Mouse (Mus musculus): ENCODE measurements around the gene Cdon. TPM values are rescaled to one million over a fixed set of nuclear protein-coding genes. Genes with fewer than 3 reads are reported as not detected.

Gene Cdon
- total RNA-seq, 2 experiments from 2014 or later: 13.0 to 14.1 TPM

DNA sequence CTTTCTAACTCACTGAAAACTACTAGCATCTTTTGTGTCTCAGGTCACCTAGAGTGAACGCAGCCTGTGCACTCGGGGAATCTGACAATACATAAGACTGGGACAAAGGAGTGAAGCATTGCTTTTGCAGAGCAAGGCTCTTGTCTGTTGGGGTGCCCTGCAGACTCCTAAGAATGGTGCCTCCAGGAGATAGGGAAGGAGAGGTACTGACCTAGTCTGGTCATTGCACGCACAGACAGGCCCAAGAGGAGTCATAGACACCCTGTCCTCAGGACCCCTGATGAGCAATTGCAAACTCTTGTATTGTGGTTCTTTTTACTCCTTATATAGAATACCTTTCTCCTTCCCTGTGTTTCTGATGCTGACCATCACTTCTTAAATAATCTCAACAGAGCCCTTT, 13.4 kb downstream of the Cdon start:
- no peak for DNase-seq
- intact Hi-C loops (cut with DNase I): no loop called here

DNA sequence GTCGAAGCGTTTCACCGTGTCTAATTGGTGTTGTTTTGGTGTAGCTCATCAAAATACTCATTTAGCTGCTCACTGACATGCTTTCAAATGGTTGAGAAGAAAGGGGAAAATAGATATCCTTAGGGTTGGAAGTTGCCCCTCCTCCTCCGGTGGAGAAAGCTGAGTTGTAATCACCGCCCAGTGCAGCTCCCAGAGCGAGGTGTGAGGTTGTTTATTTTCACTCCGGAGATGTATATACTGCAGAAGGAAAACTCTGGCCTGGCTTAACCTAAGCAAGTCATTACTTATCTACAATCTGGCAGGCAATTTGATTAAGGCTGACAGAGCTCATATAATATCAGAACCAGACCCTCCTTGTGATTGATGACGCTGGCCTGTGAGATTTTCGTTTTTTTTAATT, 14.6 kb downstream of the Cdon start:
- no peak for DNase-seq
- intact Hi-C loops (cut with DNase I): no loop called here

- no peak for DNase-seq
- intact Hi-C loops (cut with DNase I): no loop called here
Measured at GRCm38 (mm10) chr9:35438286-35439061, 17.5 kb downstream of the Cdon start.

- intact Hi-C loops (cut with DNase I): no loop called here
- DNase-seq: no peak
Measured at GRCm38 (mm10) chr9:35439062-35439442, 18.1 kb downstream of the Cdon start.

DNA sequence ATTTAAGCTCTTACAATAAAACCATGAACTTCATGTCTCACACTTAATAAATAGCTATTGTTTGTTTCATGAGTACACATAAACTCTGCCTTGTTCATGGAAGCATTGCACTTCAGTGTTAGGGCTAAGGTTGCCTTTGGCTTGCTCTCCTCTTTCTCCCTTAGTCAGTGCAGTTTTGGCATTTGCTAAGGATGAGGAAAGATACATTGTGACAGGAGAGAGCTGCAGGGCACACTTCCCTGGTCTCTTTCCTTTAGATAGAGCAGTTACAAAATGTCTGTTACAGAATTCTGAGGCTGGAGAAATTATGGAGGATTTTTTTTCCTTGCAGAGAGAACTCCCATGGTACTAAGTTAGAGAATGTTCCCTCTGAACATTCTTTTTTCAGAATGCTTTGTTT, 18.8 kb downstream of the Cdon start:
- intact Hi-C loops (cut with DNase I): no loop called here
- DNase-seq: no peak

DNA sequence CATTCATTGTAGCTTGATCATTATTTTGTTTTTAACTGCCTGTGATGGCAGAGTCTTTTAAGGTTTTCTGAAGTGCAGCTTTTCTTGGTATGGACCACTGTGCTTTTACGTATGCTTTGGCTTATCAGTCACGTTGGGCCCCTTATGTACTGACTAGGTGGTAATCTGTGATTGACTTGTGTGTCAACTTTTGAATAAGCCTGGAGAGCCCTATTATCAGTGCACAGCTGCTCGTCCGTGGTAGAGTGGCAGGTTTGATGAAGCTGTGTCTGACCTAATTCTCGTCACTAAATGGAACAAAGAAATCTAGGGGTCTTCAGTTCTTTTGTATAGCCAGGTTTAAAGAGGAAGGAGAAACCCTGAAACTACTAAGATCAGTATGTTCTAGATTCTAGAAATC, 21.5 kb downstream of the Cdon start:
- DNase-seq: no peak
- intact Hi-C loops (cut with DNase I): no loop called here

- intact Hi-C loops (cut with DNase I): no loop called here
- DNase-seq: no peak
Measured at GRCm38 (mm10) chr9:35443618-35444511, 22.9 kb downstream of the Cdon start.

DNA sequence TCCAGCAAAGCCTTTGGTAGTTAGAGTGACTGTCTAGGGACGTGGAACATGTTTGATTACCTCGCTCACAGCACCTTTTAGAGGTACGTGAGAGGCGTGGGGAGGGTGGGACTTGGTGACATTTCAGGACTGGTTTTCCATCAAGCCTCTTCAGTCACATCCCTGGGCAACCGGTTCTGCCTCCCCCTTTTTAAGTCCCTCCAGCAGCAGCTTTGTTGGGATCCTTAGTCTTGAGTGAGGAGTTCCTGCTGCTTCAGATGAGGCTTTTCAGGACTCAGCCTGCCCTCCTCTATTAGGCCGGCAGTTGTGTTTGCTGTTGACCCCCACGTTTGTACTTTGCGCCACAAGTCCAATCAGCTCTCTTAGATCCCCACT, 23.6 kb downstream of the Cdon start:
- intact Hi-C loops (cut with DNase I): no loop called here
- no peak for DNase-seq

DNA sequence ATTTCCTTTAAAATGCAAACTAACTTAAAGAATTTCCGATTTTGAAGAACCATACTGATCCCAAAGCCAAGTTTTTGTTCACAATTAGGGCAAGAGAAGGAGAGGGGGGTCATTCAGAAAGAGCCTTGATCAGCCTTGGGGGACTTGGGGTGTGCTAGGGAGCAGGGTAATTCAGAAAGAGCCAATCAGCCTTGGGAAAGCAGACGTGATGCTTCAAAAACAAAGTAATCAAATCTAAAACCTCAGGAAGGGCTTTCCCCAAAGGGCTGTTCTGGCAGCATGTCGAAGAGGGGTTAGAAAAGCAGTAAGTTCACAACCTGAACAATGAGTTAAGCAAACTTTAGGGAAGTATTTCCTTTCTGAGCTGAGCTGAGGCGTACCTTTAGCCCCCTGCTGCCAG, 26.0 kb downstream of the Cdon start:
- intact Hi-C loops (cut with DNase I): no loop called here
- no peak for DNase-seq

DNA sequence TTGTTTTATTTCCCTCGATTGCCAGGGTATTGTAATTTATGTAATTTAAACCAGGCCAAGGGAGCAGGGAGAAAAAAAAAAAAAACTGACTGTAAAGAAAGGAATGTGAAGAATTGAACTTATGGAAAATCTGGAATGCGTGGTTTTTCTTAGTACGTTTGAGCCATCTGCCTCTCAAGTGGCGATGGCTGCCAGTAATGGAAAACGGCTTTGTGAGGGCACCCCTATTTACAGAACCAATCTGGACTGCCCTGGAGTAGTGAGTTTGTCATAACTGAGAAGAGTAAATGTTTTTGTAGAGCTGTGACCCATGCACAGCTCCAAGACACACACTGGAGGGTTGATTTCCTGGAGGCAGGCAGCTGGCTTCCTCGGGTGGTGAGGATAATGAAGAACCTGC, 32.4 kb downstream of the Cdon start:
- intact Hi-C loops (cut with DNase I): no loop called here
- no peak for DNase-seq

DNA sequence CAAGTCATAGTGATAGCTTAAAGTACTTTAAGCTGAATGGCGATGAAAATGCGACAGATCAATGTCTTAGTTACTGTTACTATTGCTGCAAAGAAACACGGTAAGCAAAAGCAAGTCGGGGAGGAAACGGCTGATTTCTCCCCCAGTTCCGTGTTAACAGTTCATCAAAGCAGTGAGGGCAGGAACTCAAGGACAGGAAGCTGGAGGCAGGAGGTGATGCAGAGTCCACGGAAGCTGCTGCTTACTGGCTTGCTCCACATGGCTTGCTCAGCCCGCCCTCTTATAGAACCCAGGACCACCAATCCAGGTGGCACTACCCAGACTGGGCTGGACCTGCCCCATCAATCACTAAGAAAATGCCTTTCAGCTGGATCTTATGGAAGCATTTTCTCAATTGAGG, 38.7 kb downstream of the Cdon start:
- DNase-seq: no peak
- intact Hi-C loops (cut with DNase I): no loop called here

- intact Hi-C loops (cut with DNase I): no loop called here
- DNase-seq: no peak
Measured at GRCm38 (mm10) chr9:35467264-35467817, 46.4 kb downstream of the Cdon start.

DNA sequence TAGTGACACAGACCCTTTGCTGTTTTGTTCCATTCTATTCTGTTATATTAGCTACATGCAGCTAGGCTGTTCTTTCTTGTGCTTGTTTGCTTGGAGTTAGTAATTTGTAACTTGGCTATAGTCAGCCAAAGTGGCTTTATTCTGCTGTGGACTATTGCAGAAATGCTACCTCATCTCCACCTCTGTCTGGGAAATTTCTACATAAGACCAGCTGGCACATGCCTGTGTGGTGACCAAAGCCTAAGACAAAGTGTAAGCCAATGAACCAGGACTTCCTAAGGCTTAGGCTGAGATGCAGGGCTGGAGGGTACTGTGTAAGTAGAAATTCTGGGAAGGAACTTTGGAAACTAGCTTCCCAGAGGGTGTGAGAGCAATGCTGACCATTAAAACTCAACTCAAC, 48.0 kb downstream of the Cdon start:
- no peak for DNase-seq
- intact Hi-C loops (cut with DNase I): no loop called here

DNA sequence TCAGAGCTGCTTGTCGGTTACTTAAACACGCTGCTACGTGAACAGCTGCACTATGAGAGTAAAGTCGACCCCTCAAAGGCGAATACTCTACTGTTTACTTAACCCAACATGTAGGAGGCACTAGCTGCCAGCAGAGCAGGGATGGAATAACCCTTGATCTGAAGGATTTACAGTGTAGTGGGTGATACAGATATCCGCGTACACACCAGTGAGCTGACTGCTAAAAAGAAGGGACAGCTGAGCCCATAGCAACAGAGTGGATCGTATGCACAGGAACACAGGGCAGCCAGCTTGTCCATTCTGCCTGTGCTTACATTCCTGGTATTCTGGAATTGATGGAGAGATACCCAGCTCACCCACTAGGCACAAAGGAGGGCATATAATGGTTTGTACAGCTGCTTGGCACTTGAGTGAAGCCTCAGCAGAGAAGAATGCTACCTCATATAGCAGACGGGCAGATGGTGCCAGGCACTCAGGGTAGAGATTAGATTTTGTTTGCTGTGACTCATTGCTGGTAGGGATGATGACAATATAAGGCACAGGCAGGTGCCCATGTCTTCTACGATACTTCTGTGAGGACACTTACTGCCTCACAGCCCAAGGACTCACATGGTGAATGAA, 53.3 kb downstream of the Cdon start:
- intact Hi-C loops (cut with DNase I): no loop called here
- DNase-seq: no peak

GRCm38 (mm10) chr9:35475394-35475793, 54.5 kb downstream of the Cdon start:
- intact Hi-C loops (cut with DNase I): no loop called here
- no peak for DNase-seq

- DNase-seq: no peak
- intact Hi-C loops (cut with DNase I): no loop called here
Measured at GRCm38 (mm10) chr9:35479456-35479855, 58.5 kb downstream of the Cdon start.

DNA sequence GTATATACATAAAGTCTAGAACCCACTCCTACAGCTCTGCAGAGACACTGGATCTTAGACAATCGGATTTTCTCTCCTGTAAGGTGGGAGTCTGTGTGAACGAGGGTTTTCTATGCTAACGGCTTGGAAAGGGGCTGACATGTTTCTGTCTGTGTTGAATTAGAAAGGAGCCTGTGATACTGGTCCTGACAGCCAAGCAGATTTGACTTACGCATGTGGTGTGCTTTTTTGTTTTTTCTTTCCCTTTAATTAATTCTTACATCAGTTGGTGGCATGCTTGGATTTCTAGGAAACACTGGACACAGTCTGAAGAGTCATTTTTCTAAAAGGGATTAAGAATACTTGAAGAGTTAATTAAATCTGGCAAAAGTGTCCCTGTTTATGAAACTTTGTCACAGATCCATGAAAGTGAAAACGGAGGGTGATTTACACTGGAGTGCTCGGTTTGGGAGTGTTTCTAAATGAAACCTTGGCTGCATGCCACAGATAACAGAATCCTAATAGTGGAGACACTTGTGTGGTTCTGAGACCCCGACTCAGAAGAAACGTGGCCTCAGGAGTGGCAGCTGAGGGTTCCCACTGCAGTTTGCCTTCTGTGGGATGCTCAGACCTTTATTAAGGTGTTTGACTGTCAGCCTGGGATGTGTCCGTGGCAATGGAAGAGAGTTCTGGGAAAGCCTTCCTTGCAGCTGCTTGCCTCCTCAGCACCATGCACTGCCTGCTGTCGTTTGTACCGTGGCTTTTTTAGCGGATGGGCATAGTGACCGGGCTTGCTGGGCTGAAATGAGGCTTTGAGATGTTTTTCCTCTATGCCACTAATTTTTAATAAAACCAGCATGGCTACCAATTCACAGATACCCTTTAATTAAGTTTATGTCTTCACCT, 61.3 kb downstream of the Cdon start:
- intact Hi-C loops (cut with DNase I): no loop called here
- DNase-seq: peak; percentile 1

DNA sequence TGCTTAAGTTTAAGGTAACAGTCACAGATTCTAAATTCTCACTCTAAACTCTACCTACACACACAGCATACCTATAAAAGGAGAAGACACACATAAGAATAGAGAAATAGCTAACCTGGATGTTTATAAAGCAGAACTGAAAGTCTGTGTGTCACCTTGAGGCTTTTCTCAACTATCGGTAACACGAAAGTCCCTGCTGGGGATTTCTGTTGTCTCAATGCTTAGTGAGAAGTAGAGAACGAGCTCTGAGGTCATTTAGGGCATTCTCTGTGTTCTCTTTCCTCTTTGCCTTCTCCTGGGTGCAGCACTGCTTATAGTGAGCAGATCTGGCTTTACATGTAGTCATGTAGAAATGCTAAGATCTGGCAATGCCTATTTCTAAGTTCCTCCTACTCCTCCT, 63.0 kb downstream of the Cdon start:
- intact Hi-C loops (cut with DNase I): no loop called here
- no peak for DNase-seq

- no peak for DNase-seq
- intact Hi-C loops (cut with DNase I): no loop called here
Measured at GRCm38 (mm10) chr9:35486616-35487015, 65.7 kb downstream of the Cdon start.

GRCm38 (mm10) chr9:35488496-35488895, 67.6 kb downstream of the Cdon start:
- DNase-seq: no peak
- intact Hi-C loops (cut with DNase I): no loop called here

Measured in left cerebral cortex, postnatal 4 days (tissue).